Mouse (Mus musculus) embryonic facial prominence, embryonic 10.5 days (tissue): ENCODE measurements around the gene Pnma5. TPM values are rescaled to one million over a fixed set of nuclear protein-coding genes. Genes with fewer than 3 reads are reported as not detected.

Source experiments
- DNase-seq: peaks from one replicate; pipeline ENCODE4 v3.0.0-alpha.2; 2017; ENCODE audit warnings: low spot score
- H3K27ac ChIP-seq: fragments of 300-500 bp; sonication (generic); replicated peaks from 2 replicates; pipeline ENCODE4 v1.5.1; 2016; ENCODE audit warnings: mild to moderate bottlenecking
- H3K27me3 ChIP-seq: fragments of 300-500 bp; sonication (generic); replicated peaks from 2 replicates; pipeline ENCODE4 v1.6.1; 2016; ENCODE audit warnings: low read depth, mild to moderate bottlenecking; ENCODE audit not compliant: poor library complexity, severe bottlenecking
- H3K36me3 ChIP-seq: fragments of 300-500 bp; sonication (generic); replicated peaks from 2 replicates; pipeline ENCODE4 v1.6.1; 2016; ENCODE audit warnings: mild to moderate bottlenecking, moderate library complexity
- H3K4me1 ChIP-seq: fragments of 300-500 bp; sonication (generic); 2 replicates; pipeline ENCODE4 v1.6.1; 2016
- H3K4me3 ChIP-seq: fragments of 300-500 bp; sonication (generic); 2 replicates; pipeline ENCODE4 v1.5.1; 2016; ENCODE audit warnings: mild to moderate bottlenecking, moderate library complexity
- H3K9me3 ChIP-seq: fragments of 300-500 bp; sonication (generic); 2 replicates; pipeline ENCODE4 v1.6.1; 2016; ENCODE audit warnings: mild to moderate bottlenecking
- WGBS: fragments of 180-500 bp; shearing (Covaris S2); methylation state at CpG from one replicate; pipeline ENCODE4 v1.1.7; 2016; 5-methylcytosine and 5-hydroxymethylcytosine counted together
- polyA plus RNA-seq: library from polyadenylated mRNA; unstranded; fragments of >200 nt; fragmentation: Nextera tagmentation; extraction: Ambion mirVana; gene quantifications from 2 replicates; pipeline ENCODE4 v1.2.1, GENCODE M21; 2016

Pnma5 gene
- polyA plus RNA-seq, 1 experiment from 2014 or later, result not detected

GRCm38 (mm10) chrX:73007597-73008479, 29.1 kb downstream of the Pnma5 start:
- Histone ChIP-seq H3K9me3 (no peaks in the 10 kb centered on the region), H3K4me1 (no peaks in the 10 kb centered on the region), H3K4me3 (peak overlapping the region; percentile 51), H3K27ac (peak overlapping the region; percentile 61), H3K27me3 (peaks cover 13% of the 10 kb centered on the region; the same call in 1 of the 2 replicates), H3K36me3 (no peaks in the 10 kb centered on the region)
- WGBS, result 20% methylated on average over 26 of the region's 27 CpGs
- peak; percentile 92 for DNase-seq

- no peak overlapping the region for H3K27ac ChIP-seq
- H3K9me3 ChIP-seq, result no peaks in the 10 kb centered on the region
- H3K27me3 ChIP-seq, result peaks cover 12% of the 10 kb centered on the region
- WGBS, result 70% methylated on average over 4 of the region's 4 CpGs
- no peaks in the 10 kb centered on the region for H3K36me3 ChIP-seq
- no peaks in the 10 kb centered on the region for H3K4me1 ChIP-seq
- DNase-seq, result no peak
- H3K4me3 ChIP-seq, result no peak overlapping the region
These were observed 31.2 kb downstream of the Pnma5 start for GRCm38 (mm10) chrX:73005678-73006077.

- 82% methylated on average over 5 of the region's 5 CpGs for WGBS
- Histone ChIP-seq H3K9me3 (no peaks in the 10 kb centered on the region), H3K4me1 (no peaks in the 10 kb centered on the region), H3K4me3 (no peak overlapping the region), H3K27me3 (peaks cover 22% of the 10 kb centered on the region), H3K36me3 (no peaks in the 10 kb centered on the region), H3K27ac (no peak overlapping the region)
- DNase-seq, result no peak
These were observed 33.8 kb downstream of the Pnma5 start for GRCm38 (mm10) chrX:73003110-73003509.

GRCm38 (mm10) chrX:72995542-72995941, 41.4 kb downstream of the Pnma5 start:
- H3K4me3 ChIP-seq, result no peak overlapping the region
- H3K27me3 ChIP-seq, result peaks cover 30% of the 10 kb centered on the region
- 81% methylated on average over 3 of the region's 3 CpGs for WGBS

GRCm38 (mm10) chrX:72992291-72992919, 44.5 kb downstream of the Pnma5 start:
- Histone ChIP-seq H3K36me3 (no peaks in the 10 kb centered on the region), H3K4me1 (no peaks in the 10 kb centered on the region), H3K9me3 (no peaks in the 10 kb centered on the region), H3K27ac (no peak overlapping the region), H3K27me3 (peaks cover 35% of the 10 kb centered on the region), H3K4me3 (no peak overlapping the region)
- WGBS, result 60% methylated on average over 5 of the region's 5 CpGs
- no peak for DNase-seq

More at GRCm38 (mm10) chrX:72995542-72995941, 41.4 kb downstream of the Pnma5 start:
- H3K27ac ChIP-seq, result no peak overlapping the region
- no peaks in the 10 kb centered on the region for H3K4me1 ChIP-seq
- H3K36me3 ChIP-seq, result no peaks in the 10 kb centered on the region
- no peaks in the 10 kb centered on the region for H3K9me3 ChIP-seq
- DNase-seq, result no peak

- H3K36me3 ChIP-seq, result no peaks in the 10 kb centered on the region
- H3K27me3 ChIP-seq, result peaks cover 50% of the 10 kb centered on the region
- no peaks in the 10 kb centered on the region for H3K4me1 ChIP-seq
- DNase-seq, result no peak
- no peak overlapping the region for H3K27ac ChIP-seq
- no peaks in the 10 kb centered on the region for H3K9me3 ChIP-seq
- H3K4me3 ChIP-seq, result no peak overlapping the region
- 75% methylated on average over 3 of the region's 3 CpGs for WGBS
These were observed 46.3 kb downstream of the Pnma5 start for GRCm38 (mm10) chrX:72990581-72990980.

- DNase-seq, result no peak
- 88% methylated on average over 3 of the region's 3 CpGs for WGBS
- H3K9me3 ChIP-seq, result no peaks in the 10 kb centered on the region
- peaks cover 62% of the 10 kb centered on the region for H3K27me3 ChIP-seq
- no peak overlapping the region for H3K27ac ChIP-seq
- no peak overlapping the region for H3K4me3 ChIP-seq
- H3K4me1 ChIP-seq, result no peaks in the 10 kb centered on the region
- no peaks in the 10 kb centered on the region for H3K36me3 ChIP-seq
These were observed 48.5 kb downstream of the Pnma5 start for GRCm38 (mm10) chrX:72988431-72988830.

- H3K4me3 ChIP-seq, result peak overlapping the region; percentile 55
- no peaks in the 10 kb centered on the region for H3K9me3 ChIP-seq
- H3K27me3 ChIP-seq, result peaks cover 71% of the 10 kb centered on the region
- WGBS, result 22% methylated on average over 14 of the region's 14 CpGs
- peak overlapping the region; percentile 74 for H3K27ac ChIP-seq
- no peaks in the 10 kb centered on the region for H3K4me1 ChIP-seq
- DNase-seq, result no peak
- H3K36me3 ChIP-seq, result no peaks in the 10 kb centered on the region
These were observed 49.4 kb downstream of the Pnma5 start for GRCm38 (mm10) chrX:72987520-72987905.

- Histone ChIP-seq H3K9me3 (no peaks in the 10 kb centered on the region), H3K4me3 (peak within 1 kb of the TSS; percentile 55), H3K4me1 (no peaks in the 10 kb centered on the region), H3K27ac (peak within 1 kb of the TSS; percentile 74), H3K27me3 (peaks cover 75% of the 10 kb centered on the region), H3K36me3 (no peaks in the 10 kb centered on the region)
- DNase-seq, result peak; percentile 85
- 22% methylated on average over 45 of the region's 45 CpGs for WGBS
These were observed 49.9 kb downstream of the Pnma5 start, which contains the start of gene Zfp185 for GRCm38 (mm10) chrX:72986841-72987519. Gene Zfp185 (plus strand): TSS chrX:72987339.

- Histone ChIP-seq H3K4me3 (no peak overlapping the region), H3K27ac (no peak overlapping the region), H3K9me3 (no peaks in the 10 kb centered on the region), H3K27me3 (peaks cover 70% of the 10 kb centered on the region), H3K36me3 (no peaks in the 10 kb centered on the region), H3K4me1 (no peaks in the 10 kb centered on the region)
- no peak for DNase-seq
- WGBS, result 87% methylated on average over 2 of the region's 2 CpGs
These were observed 51.3 kb downstream of the Pnma5 start for GRCm38 (mm10) chrX:72985607-72986006.
